Mouse (Mus musculus) CH12.LX (cell line): ENCODE data around the gene Pla2g4e.

Experiments
- CTCF ChIP-seq, 2 experiments: IDR thresholded peaks in 1 of 2; conservative IDR thresholded peaks in 1 of 2; 2 replicates each; pipeline ENCODE4 v1.5.1; 2011 to 2012; ENCODE audit warnings: low read depth in 2 of 2, low read length in 2 of 2, improper control_type of control experiment in 1 of 2, inconsistent platforms in 1 of 2, mild to moderate bottlenecking in 1 of 2, moderate library complexity in 1 of 2
- ZKSCAN1 ChIP-seq: IDR thresholded peaks from 2 replicates; pipeline ENCODE4 v1.6.1; 2012; ENCODE audit warnings: low read depth, inconsistent platforms, low read length, improper control_type of control experiment, borderline replicate concordance

- no peak for TF ChIP-seq ZKSCAN1
- TF ChIP-seq CTCF (conservative IDR thresholded peaks at IDR 0.05 in 1 of 2, IDR thresholded peaks at IDR 0.05 in 1 of 2; ENCODE audit: low read depth in 2 of 2, low read length in 2 of 2), result no peak
Observed at GRCm38 (mm10) chr2:120126901-120127300, 118.2 kb downstream of the Pla2g4e start.
